ENCODE assay signal across 16 mouse cellular contexts in the genomic region with DNA sequence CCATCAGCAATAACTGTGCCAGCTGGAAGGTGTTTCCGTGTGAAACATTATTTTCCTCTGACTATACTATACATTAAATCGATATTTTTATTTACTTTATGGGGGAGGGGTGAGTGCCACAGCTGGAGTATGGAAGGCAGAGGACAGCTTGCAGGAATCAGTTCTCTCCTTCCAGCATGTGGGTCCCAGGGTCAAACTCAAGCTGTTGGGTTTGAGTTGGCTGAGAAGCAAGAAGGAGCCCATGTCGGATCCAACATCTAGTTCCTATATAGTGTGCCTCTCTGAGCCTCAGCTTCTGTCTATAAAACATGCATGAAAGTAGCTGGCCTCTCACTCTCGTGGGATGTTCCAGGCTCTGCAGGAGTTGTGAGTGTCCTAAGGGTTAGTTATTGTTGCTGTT. TPM values are rescaled to one million over a fixed set of nuclear protein-coding genes. Genes with fewer than 3 reads are reported as not detected.
DNase-seq lines count a peak whose midpoint lies in the region; ATAC-seq and TF ChIP-seq lines count a peak whose summit lies in the region.
"Had no signal": no experiment of that assay in that cellular context is flagged by ENCODE, and none has a peak within 500 bp of the region (broad histone marks: within the 10 kb centered on the region; RNA-seq: fewer than 3 reads in every experiment).

No protein-coding gene starts in this region.

- TF ChIP-seq CTCF in heart, adult 2 months (IDR thresholded peaks at IDR 0.05): no peak

- intact Hi-C loops in heart, adult 2 months (cut with DNase I): no loop called here

- no peaks in the 10 kb centered on the region for H3K9me3 ChIP-seq in heart, embryonic 13.5 days
- no peaks in the 10 kb centered on the region for H3K9me3 ChIP-seq in kidney, embryonic 15.5 days (replicated peaks)
- H3K9me3 ChIP-seq in neural tube, embryonic 13.5 days: no peaks in the 10 kb centered on the region
- H3K9me3 ChIP-seq: embryonic facial prominence, embryonic 13.5 days; heart, embryonic 12.5 days; limb, embryonic 15.5 days; midbrain, embryonic 10.5 days had no signal

- DNase-seq in heart, adult 2 months: no peak
- DNase-seq in kidney, adult 11 months: no peak
- DNase-seq in neural tube, embryonic 10.5 days (ENCODE audit: extremely low spot score, low spot score): no peak
- DNase-seq in testis, postnatal 14 days (ENCODE audit: low spot score): no peak
- DNase-seq: adrenal gland, postnatal 25 days; cerebellum, adult 8-10 months; liver, postnatal 0 days; thymus, adult 18-20 months had no signal

- H3K9ac ChIP-seq in heart, embryonic 13.5 days: peak overlapping the region; percentile 41
- H3K9ac ChIP-seq in heart, adult 2 months (ENCODE audit: low read depth, low read length): no peak overlapping the region
- no peak overlapping the region for H3K9ac ChIP-seq in kidney, embryonic 15.5 days
- H3K9ac ChIP-seq in neural tube, embryonic 13.5 days: no peak overlapping the region
- H3K9ac ChIP-seq: limb, embryonic 15.5 days; liver, postnatal 0 days had no signal

- H3K4me3 ChIP-seq in heart, embryonic 13.5 days: no peak overlapping the region
- no peak overlapping the region for H3K4me3 ChIP-seq in heart, adult 2 months
- no peak overlapping the region for H3K4me3 ChIP-seq in kidney, embryonic 15.5 days (replicated peaks)
- H3K4me3 ChIP-seq in neural tube, embryonic 13.5 days: no peak overlapping the region
- H3K4me3 ChIP-seq: embryonic facial prominence, embryonic 13.5 days; heart, embryonic 12.5 days; limb, embryonic 15.5 days; midbrain, embryonic 10.5 days; myocyte had no signal

- H3K79me2 ChIP-seq in heart, adult 2 months (replicated peaks; ENCODE audit: control insufficient read depth, insufficient read depth, low read length): no peaks in the 10 kb centered on the region

- H3K27me3 ChIP-seq in heart, embryonic 13.5 days (replicated peaks): no peaks in the 10 kb centered on the region; the same call in 1 of the 2 replicates
- H3K27me3 ChIP-seq in heart, adult 2 months (ENCODE audit: control insufficient read depth, insufficient read depth, low read length): no peaks in the 10 kb centered on the region
- H3K27me3 ChIP-seq in kidney, embryonic 15.5 days: no peaks in the 10 kb centered on the region
- H3K27me3 ChIP-seq in neural tube, embryonic 13.5 days: no peaks in the 10 kb centered on the region
- H3K27me3 ChIP-seq: embryonic facial prominence, embryonic 13.5 days; heart, embryonic 12.5 days; limb, embryonic 15.5 days had no signal

- no peak overlapping the region for H3K4me2 ChIP-seq in heart, embryonic 13.5 days
- H3K4me2 ChIP-seq in kidney, embryonic 15.5 days: no peak overlapping the region
- no peak overlapping the region for H3K4me2 ChIP-seq in neural tube, embryonic 13.5 days
- H3K4me2 ChIP-seq: embryonic facial prominence, embryonic 13.5 days; heart, embryonic 12.5 days; limb, embryonic 15.5 days had no signal

- WGBS in heart, embryonic 13.5 days: 79% methylated on average over 4 of the region's 4 CpGs
- WGBS in heart, adult 2 months: 79% methylated on average over 4 of the region's 4 CpGs
- WGBS in kidney, embryonic 15.5 days: 58% methylated on average over 4 of the region's 4 CpGs
- 82% methylated on average over 4 of the region's 4 CpGs for WGBS in neural tube, embryonic 13.5 days

- peaks cover 34% of the 10 kb centered on the region for H3K4me1 ChIP-seq in heart, embryonic 13.5 days
- peaks cover 8% of the 10 kb centered on the region for H3K4me1 ChIP-seq in heart, adult 2 months (ENCODE audit: control insufficient read depth, insufficient read depth, low read length)
- peaks cover 34% of the 10 kb centered on the region for H3K4me1 ChIP-seq in kidney, embryonic 15.5 days
- peaks cover 24% of the 10 kb centered on the region for H3K4me1 ChIP-seq in neural tube, embryonic 13.5 days (replicated peaks)

- no peak for TF ChIP-seq EP300 in heart, adult 2 months (IDR thresholded peaks at IDR 0.05; ENCODE audit: insufficient read depth, low read depth, low read length)

- no peak for ATAC-seq in heart, embryonic 13.5 days (ENCODE audit: extremely low read depth, insufficient number of reproducible peaks, low FRiP score, low TSS enrichment)
- no peak for ATAC-seq in kidney, embryonic 15.5 days (replicated peaks; ENCODE audit: low FRiP score)
- ATAC-seq in neural tube, embryonic 13.5 days (ENCODE audit: low read depth): no peak

- no peaks in the 10 kb centered on the region for H3K36me3 ChIP-seq in heart, embryonic 13.5 days
- H3K36me3 ChIP-seq in heart, adult 2 months (ENCODE audit: control insufficient read depth, insufficient read depth, low read length): no peaks in the 10 kb centered on the region
- no peaks in the 10 kb centered on the region for H3K36me3 ChIP-seq in kidney, embryonic 15.5 days
- H3K36me3 ChIP-seq in neural tube, embryonic 13.5 days: no peaks in the 10 kb centered on the region
- H3K36me3 ChIP-seq: embryonic facial prominence, embryonic 13.5 days; heart, embryonic 12.5 days; limb, embryonic 15.5 days; midbrain, embryonic 10.5 days had no signal

- H3K27ac ChIP-seq in heart, embryonic 13.5 days (replicated peaks): peak overlapping the region; percentile 84
- no peak overlapping the region for H3K27ac ChIP-seq in heart, adult 2 months
- peak overlapping the region; percentile 32; the same call in 1 of the 2 replicates for H3K27ac ChIP-seq in kidney, embryonic 15.5 days
- H3K27ac ChIP-seq in neural tube, embryonic 13.5 days (replicated peaks): 0 out of 2 replicates have a peak overlapping the region, but pooled peaks have one; percentile 42
- H3K27ac ChIP-seq: embryonic facial prominence, embryonic 13.5 days; limb, embryonic 15.5 days had no signal

- TF ChIP-seq POLR2A in heart, adult 2 months (IDR thresholded peaks at IDR 0.05; ENCODE audit: insufficient read depth, low read depth, low read length): no peak

RNA-seq across cellular contexts. Expression of a gene that starts 3.3 kb away (rescaled TPM):
- 2.3 and 5.0 TPM in 2 replicates for polyA plus RNA-seq in heart, embryonic 13.5 days (2015; fragmentation: Nextera tagmentation; extraction: Ambion mirVana)
- total RNA-seq in heart, adult 2 months (2021): 1 to 10 TPM; 2.5 to 2.8 TPM
- polyA plus RNA-seq in heart, adult 2 months (2012; rRNA removed): 4.8 and 6.6 TPM in 2 replicates
- 13.3 and 13.5 TPM in 2 replicates for polyA plus RNA-seq in kidney, embryonic 15.5 days (2015; fragmentation: Nextera tagmentation; extraction: Ambion mirVana)
- polyA plus RNA-seq in neural tube, embryonic 13.5 days (2015; fragmentation: Nextera tagmentation; extraction: Ambion mirVana): 2.4 and 2.7 TPM in 2 replicates

RNA-seq across cellular contexts. Expression of a gene that starts 26.4 kb away (rescaled TPM):
- 23.3 and 24.3 TPM in 2 replicates for polyA plus RNA-seq in heart, embryonic 13.5 days (2015; fragmentation: Nextera tagmentation; extraction: Ambion mirVana)
- 10 to 100 TPM; 23.9 to 26.4 TPM for total RNA-seq in heart, adult 2 months (2021)
- 17.1 and 28.6 TPM in 2 replicates for polyA plus RNA-seq in heart, adult 2 months (2012; rRNA removed)
- 35.3 and 37.5 TPM in 2 replicates for polyA plus RNA-seq in kidney, embryonic 15.5 days (2015; fragmentation: Nextera tagmentation; extraction: Ambion mirVana)
- 14.9 and 16.3 TPM in 2 replicates for polyA plus RNA-seq in neural tube, embryonic 13.5 days (2015; fragmentation: Nextera tagmentation; extraction: Ambion mirVana)

RNA-seq across cellular contexts. Expression of a gene that starts 41.4 kb away (rescaled TPM):
- polyA plus RNA-seq in heart, embryonic 13.5 days (2015; fragmentation: Nextera tagmentation; extraction: Ambion mirVana): 54.9 and 55.1 TPM in 2 replicates
- 10 to 100 TPM in 1 of 2 experiments, 1 to 10 TPM in 1; 9.6 to 10.4 TPM for total RNA-seq in heart, adult 2 months (2021)
- polyA plus RNA-seq in heart, adult 2 months (2012; rRNA removed): 11.3 and 14.3 TPM in 2 replicates
- 78.9 and 79.7 TPM in 2 replicates for polyA plus RNA-seq in kidney, embryonic 15.5 days (2015; fragmentation: Nextera tagmentation; extraction: Ambion mirVana)
- polyA plus RNA-seq in neural tube, embryonic 13.5 days (2015; fragmentation: Nextera tagmentation; extraction: Ambion mirVana): 92.3 and 105 TPM in 2 replicates

RNA-seq across cellular contexts. Expression of a gene that starts 55.6 kb away (rescaled TPM):
- polyA plus RNA-seq in heart, embryonic 13.5 days (2015; fragmentation: Nextera tagmentation; extraction: Ambion mirVana): 32.8 and 36.9 TPM in 2 replicates
- total RNA-seq in heart, adult 2 months (2021): 10 to 100 TPM; 20.6 to 21.7 TPM
- 14.7 and 25.0 TPM in 2 replicates for polyA plus RNA-seq in heart, adult 2 months (2012; rRNA removed)
- 55.2 and 60.5 TPM in 2 replicates for polyA plus RNA-seq in kidney, embryonic 15.5 days (2015; fragmentation: Nextera tagmentation; extraction: Ambion mirVana)
- 92.3 and 95.2 TPM in 2 replicates for polyA plus RNA-seq in neural tube, embryonic 13.5 days (2015; fragmentation: Nextera tagmentation; extraction: Ambion mirVana)

RNA-seq across cellular contexts. Expression of a gene that starts 55.7 kb away (rescaled TPM):
- 33.0 and 39.3 TPM in 2 replicates for polyA plus RNA-seq in heart, embryonic 13.5 days (2015; fragmentation: Nextera tagmentation; extraction: Ambion mirVana)
- total RNA-seq in heart, adult 2 months (2021): 10 to 100 TPM; 50.8 to 55.0 TPM
- 43.9 and 51.7 TPM in 2 replicates for polyA plus RNA-seq in heart, adult 2 months (2012; rRNA removed)
- 19.1 and 22.7 TPM in 2 replicates for polyA plus RNA-seq in kidney, embryonic 15.5 days (2015; fragmentation: Nextera tagmentation; extraction: Ambion mirVana)
- 48.9 and 49.6 TPM in 2 replicates for polyA plus RNA-seq in neural tube, embryonic 13.5 days (2015; fragmentation: Nextera tagmentation; extraction: Ambion mirVana)
